Mouse (Mus musculus): ENCODE data around the gene Sun2. TPM values are rescaled to one million over a fixed set of nuclear protein-coding genes. Genes with fewer than 3 reads are reported as not detected.

The Sun2 gene
- total and polyA plus RNA-seq, 3 experiments = 18.6 to 26.5 (median 22.3) TPM

- TF ChIP-seq MAZ (IDR thresholded peaks at IDR 0.05; ENCODE audit: low read depth, low read length) (no peak), TBP (conservative IDR thresholded peaks at IDR 0.05; ENCODE audit: low read depth, low read length) (no peak), MYC (IDR thresholded peaks at IDR 0.05; ENCODE audit: low read depth, low read length) (no peak), POLR2A (IDR thresholded peaks at IDR 0.05; ENCODE audit: low read depth, low read length) (no peak), JUND (conservative IDR thresholded peaks at IDR 0.05; ENCODE audit: low read depth, low read length) (no peak), RAD21 (IDR thresholded peaks at IDR 0.05; ENCODE audit: low read depth, low read length) (no peak), ZKSCAN1 (IDR thresholded peaks at IDR 0.05; ENCODE audit: borderline replicate concordance, low read depth, low read length) (no peak)
- Histone ChIP-seq H3K9me3 (replicated peaks; ENCODE audit: low read length) (no peaks in the 10 kb centered on the region), H3K9ac (ENCODE audit: insufficient read depth, low read depth) (no peak overlapping the region), H3K4me1 (ENCODE audit: control insufficient read depth in 1 of 2, insufficient read depth in 2 of 2) (peaks cover 10 to 58% of the 10 kb centered on the region in 2 experiments), H3K79me2 (replicated peaks; ENCODE audit: control insufficient read depth, extremely low read depth, insufficient read depth, poor library complexity, severe bottlenecking) (peaks cover 76% of the 10 kb centered on the region), H3K36me3 (replicated peaks in 1 of 2; ENCODE audit: control insufficient read depth in 1 of 2, insufficient read depth in 1 of 2, low read length in 1 of 2) (peaks cover 0 to 39% of the 10 kb centered on the region in 2 experiments), H3K4me3 (replicated peaks in 1 of 3; ENCODE audit: low read depth in 2 of 3, low read length in 2 of 3, poor library complexity in 1 of 3) (no peak overlapping the region), H3K27me3 (replicated peaks) (peaks cover under 1% of the 10 kb centered on the region), H3K4me2 (ENCODE audit: insufficient read depth, low read depth, poor library complexity, severe bottlenecking) (peak overlapping the region; percentile 17; the same call in 1 of the 2 replicates), H3K27ac (ENCODE audit: insufficient read depth, low read depth) (no peak overlapping the region)
- in situ Hi-C loops (cut with MboI; ENCODE audit: low pct_ligation_motif_present, low pct_unique_long_range_greater_than_20kb, low sequenced_read_pairs) (no loop called here), dilution Hi-C loops (cut with MboI; ENCODE audit: extremely low pct_ligation_motif_present, extremely low pct_unique_long_range_greater_than_20kb, low sequenced_read_pairs) (no loop called here)
- DNase-seq (ENCODE audit: extremely low read depth) = no peak
These were observed 59.2 kb downstream of the Sun2 start for GRCm38 (mm10) chr15:79683146-79683545.

- peaks cover 7 to 50% of the 10 kb centered on the region in 2 experiments for H3K36me3 ChIP-seq (replicated peaks in 1 of 2; ENCODE audit: control insufficient read depth in 1 of 2, insufficient read depth in 1 of 2, low read length in 1 of 2)
- H3K9ac ChIP-seq (ENCODE audit: insufficient read depth, low read depth) = no peak overlapping the region
- dilution Hi-C loops (cut with MboI; ENCODE audit: extremely low pct_ligation_motif_present, extremely low pct_unique_long_range_greater_than_20kb, low sequenced_read_pairs) = no loop called here
- H3K4me2 ChIP-seq (ENCODE audit: insufficient read depth, low read depth, poor library complexity, severe bottlenecking) = no peak overlapping the region
- H3K4me1 ChIP-seq (ENCODE audit: control insufficient read depth in 1 of 2, insufficient read depth in 2 of 2) = peaks cover 10 to 58% of the 10 kb centered on the region in 2 experiments
- TF ChIP-seq RCOR1 (conservative IDR thresholded peaks at IDR 0.05; ENCODE audit: low read depth, low read length) (no peak), NRF1 (IDR thresholded peaks at IDR 0.05; ENCODE audit: low read depth, low read length) (no peak), MYC (IDR thresholded peaks at IDR 0.05; ENCODE audit: low read depth, low read length) (no peak), PAX5 (IDR thresholded peaks at IDR 0.05; ENCODE audit: low read length) (no peak), MXI1 (IDR thresholded peaks at IDR 0.05; ENCODE audit: low read depth, low read length) (no peak), POLR2AphosphoS2 (IDR thresholded peaks at IDR 0.05; ENCODE audit: low read depth, low read length) (no peak), MAX (IDR thresholded peaks at IDR 0.05; ENCODE audit: low read length) (no peak), HCFC1 (IDR thresholded peaks at IDR 0.05; ENCODE audit: low read depth, low read length) (no peak), BHLHE40 (IDR thresholded peaks at IDR 0.05; ENCODE audit: low read depth, low read length) (no peak)
- H3K27ac ChIP-seq (ENCODE audit: insufficient read depth, low read depth) = no peak overlapping the region
- H3K27me3 ChIP-seq (replicated peaks) = no peaks in the 10 kb centered on the region
- no peak for DNase-seq (ENCODE audit: extremely low read depth)
- in situ Hi-C loops (cut with MboI; ENCODE audit: low pct_ligation_motif_present, low pct_unique_long_range_greater_than_20kb, low sequenced_read_pairs) = no loop called here
- no peaks in the 10 kb centered on the region for H3K9me3 ChIP-seq (replicated peaks; ENCODE audit: low read length)
- H3K4me3 ChIP-seq (replicated peaks in 1 of 3; ENCODE audit: low read depth in 2 of 3, low read length in 2 of 3, poor library complexity in 1 of 3) = no peak overlapping the region
- peaks cover 72% of the 10 kb centered on the region for H3K79me2 ChIP-seq (replicated peaks; ENCODE audit: control insufficient read depth, extremely low read depth, insufficient read depth, poor library complexity, severe bottlenecking)
These were observed 60.4 kb downstream of the Sun2 start for GRCm38 (mm10) chr15:79681973-79682372.

All from CH12.LX (cell line).